Mouse (Mus musculus) liver, adult 2 months (tissue): ENCODE measurements around the gene Card10.

Experiments
- CTCF ChIP-seq: fragments of 200-500 bp; IDR thresholded peaks from 2 replicates; pipeline ENCODE4 v1.5.1; 2011; ENCODE audit warnings: low read depth, low read length, control low read depth
- POLR2A ChIP-seq: fragments of 200-500 bp; IDR thresholded peaks from 2 replicates; pipeline ENCODE4 v1.6.1; 2011; ENCODE audit warnings: low read length, control low read depth; ENCODE audit not compliant: insufficient read depth; ENCODE audit errors: extremely low read depth

DNA sequence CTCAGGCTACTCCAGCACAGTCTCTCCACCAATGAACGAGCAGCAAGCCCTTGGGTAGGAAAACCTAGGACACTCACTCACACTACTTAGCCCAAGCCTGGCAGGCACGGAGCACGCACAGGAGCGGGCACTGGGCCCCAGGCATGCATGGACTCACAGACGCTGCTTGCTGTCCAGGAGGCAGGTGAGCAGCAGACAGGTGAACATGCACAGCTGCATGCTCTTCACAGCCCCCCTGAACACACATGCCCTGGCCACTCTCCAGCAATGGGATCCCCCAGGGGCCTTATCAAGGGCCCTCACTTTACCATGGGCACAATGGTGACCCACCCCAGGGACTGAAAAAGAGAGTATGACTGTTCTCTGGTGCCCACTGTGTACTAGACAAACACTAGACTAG is 23.2 kb downstream of the Card10 start:
- TF ChIP-seq CTCF, result no peak
- TF ChIP-seq POLR2A, result no peak
